Mouse (Mus musculus) spleen, adult 12 weeks (tissue): ENCODE results near the gene Ifi206.

ENCODE experiments used
- DNase-seq: peaks from one replicate; pipeline ENCODE4 v3.0.0; 2022; ENCODE audit warnings: low spot score

The Ifi206 gene

GRCm38 (mm10) chr1:173418936-173419621 is 71.8 kb downstream of the Ifi206 start:
- no peak for DNase-seq

GRCm38 (mm10) chr1:173418516-173418915 is 72.3 kb downstream of the Ifi206 start:
- no peak for DNase-seq
